Mouse (Mus musculus) left cerebral cortex, postnatal 36 days (tissue): ENCODE results near the gene Grhpr. TPM values are rescaled to one million over a fixed set of nuclear protein-coding genes. Genes with fewer than 3 reads are reported as not detected.
"Not testable (repeated sequence)": the region's sequence is repeated elsewhere in the genome, so short reads cannot be mapped to it uniquely, and the experiment has no call there.

Source experiments
- DNase-seq, 2 experiments: peaks; one replicate each; pipeline ENCODE4 v3.0.0; 2021 to 2022; ENCODE audit warnings: low spot score in 2 of 2, mixed read lengths in 1 of 2
- intact Hi-C: fragments of 180-260 bp; cut with DNase I; formaldehyde crosslinking; loops from one replicate; pipeline ENCODE4 v1.15.1; 2025
- total RNA-seq, 2 experiments: library from RNA; stranded (reverse); gene quantifications; 2 replicates each; pipeline ENCODE4 v1.2.3; 2021

Grhpr gene
- 10 to 100 TPM; 23.5 to 31.0 TPM for total RNA-seq

DNA sequence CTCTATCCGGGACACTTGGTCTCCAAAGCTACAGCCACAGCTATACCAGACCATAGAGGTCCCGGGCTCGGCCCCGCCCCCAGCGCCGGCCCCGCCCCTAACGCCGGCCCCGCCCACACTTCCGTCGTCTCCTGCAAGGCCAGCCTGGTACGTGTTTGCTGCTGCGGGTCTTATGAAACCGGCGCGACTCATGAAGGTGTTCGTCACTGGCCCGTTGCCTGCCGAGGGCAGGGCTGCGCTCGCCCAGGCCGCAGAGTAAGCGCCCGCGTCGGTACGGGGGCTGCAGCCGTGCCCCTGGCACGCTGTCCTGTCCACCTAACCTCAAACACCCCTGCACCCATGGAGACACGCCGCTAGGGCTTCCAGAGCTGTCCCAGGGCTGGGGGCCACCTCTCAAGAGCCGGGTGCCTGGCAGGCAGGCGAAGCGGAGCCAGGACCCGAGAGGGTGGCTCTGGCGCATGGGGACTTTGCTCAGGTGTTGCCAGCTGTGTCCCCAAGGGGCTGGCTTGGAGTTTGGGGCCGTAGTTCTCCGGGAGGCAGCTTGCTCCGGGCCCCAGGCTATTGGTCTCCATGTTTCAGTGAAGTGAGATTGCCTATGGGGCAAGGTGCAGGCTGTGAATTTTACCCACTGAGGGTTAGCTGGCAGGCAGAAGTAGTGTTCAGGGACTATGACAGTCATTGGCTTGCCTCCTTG, at the start of gene Grhpr:
TSS of gene Grhpr (plus strand) at position 116 of the 694 bp plus-strand sequence.
- DNase-seq, result peak; percentile 72 to 77
- intact Hi-C loops, result no loop called here

DNA sequence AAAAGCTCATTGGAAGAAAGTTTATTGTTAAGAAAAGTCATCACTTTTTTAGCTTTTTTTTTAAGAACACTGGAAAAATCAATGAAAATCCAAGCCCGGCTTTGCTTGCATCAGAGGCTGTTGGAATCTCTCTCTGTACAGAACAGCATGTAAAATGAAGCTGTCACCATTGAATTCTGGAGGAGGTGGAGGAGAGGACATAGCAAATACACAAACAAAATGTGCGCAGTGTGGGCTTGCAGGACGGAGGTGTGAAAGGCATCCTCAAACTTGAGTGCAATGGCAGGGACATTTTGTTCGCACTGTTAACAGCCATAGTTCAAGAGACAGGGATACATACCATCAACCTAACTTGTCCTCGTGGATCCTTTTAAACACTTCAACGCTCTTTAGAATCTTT, 49.5 kb upstream of the Grhpr start:
- peak in 1 of 2 experiments; percentile 9 for DNase-seq
- intact Hi-C loops, result no loop called here

DNA sequence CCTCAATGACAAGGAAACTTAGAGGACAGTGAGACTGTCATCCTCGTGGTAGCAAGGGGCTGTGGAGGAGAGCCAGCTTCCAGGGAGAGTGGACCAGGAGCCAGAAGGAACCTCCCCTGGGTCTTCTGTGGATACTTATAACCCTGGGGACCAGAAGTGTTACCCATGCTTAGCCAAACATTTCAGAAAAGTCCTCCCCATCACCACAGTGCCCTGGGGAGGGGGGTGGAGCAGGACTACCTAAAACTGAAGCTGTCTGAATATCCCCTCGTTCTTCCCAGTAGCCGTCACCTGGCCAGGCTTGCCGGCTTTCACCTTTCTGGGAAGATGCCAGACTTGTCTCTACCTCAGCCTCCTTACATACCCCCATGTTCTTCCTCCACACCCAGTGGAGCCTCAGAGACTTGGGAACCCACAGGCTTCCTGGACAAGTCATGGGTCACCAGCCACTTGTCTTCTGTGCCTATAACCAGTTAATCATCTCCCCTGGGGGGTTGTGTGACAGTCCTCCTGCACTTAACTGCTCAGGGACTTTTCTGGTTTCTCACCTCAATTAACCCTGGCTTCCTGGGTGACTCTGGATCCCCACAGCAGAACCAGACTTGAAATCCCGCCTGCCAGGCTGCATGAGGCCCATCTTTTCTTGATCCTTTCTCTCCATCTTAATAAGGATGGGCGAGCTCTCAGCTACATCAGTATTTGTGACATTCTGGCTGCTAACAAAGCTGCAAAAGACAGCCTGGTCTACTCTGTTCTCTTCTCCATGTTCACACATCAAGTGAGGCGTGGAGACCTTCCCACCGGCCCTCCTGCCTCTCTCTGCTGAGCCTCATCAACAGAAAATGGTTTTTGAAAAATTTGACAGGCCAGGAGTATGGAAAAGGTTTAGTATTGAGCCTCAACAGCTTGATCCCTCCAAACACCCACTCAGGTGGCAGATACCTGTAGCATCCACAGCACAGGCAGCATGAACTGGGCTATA, 42.5 kb upstream of the Grhpr start:
- no peak for DNase-seq
- intact Hi-C loops, result no loop called here

DNA sequence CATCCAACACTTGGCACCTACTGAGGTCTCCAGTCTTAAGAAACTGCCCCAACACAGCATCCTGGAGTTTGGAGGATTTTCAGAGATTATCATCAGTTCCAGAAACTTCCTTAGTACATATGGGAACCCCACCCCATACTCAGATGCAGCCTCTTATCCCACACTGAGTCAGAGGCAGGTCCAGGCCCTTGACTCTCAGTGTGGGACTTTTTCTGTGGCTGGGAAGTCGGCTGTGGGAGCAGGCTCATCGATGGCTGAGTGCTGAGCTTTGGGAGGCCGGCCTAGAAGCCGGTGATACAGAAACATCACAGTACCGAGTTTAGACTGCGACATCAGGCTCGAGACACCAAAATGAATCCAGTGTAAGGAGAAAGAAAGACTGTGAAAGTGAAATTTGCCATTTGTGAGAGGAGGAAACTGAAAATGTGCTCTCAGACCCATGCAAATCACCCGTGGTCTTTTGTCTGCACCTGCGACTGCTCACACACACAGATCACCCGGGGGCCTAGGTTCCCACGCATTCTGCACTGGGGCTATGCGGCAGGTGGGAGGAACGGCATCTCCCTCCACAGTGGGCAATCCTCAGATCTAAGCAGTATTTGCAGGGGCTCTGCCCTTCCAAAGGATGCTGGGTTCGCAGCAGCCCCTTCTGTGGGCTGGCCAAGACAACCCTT, 41.5 kb upstream of the Grhpr start:
- DNase-seq, result no peak
- intact Hi-C loops, result no loop called here

DNA sequence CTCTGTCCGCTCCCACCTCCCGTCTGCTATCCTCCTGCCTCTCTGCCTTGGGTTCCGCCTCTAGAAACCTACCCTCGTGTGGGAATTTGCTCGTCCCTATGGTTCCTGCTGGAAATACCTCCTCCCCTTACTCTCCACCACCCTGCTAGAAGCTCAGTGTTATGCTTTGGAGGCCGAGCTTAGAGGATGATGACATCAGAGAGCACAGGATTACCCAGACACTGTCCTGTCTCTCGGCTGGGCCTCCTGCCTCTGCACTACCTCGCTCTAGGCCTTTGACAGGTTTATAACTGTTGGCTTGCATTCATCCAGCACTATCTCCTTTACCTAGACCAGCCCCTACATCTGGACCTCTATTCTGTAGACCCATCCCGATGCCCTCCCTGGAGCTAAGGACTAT, 40.9 kb upstream of the Grhpr start:
- DNase-seq, result no peak
- intact Hi-C loops, result no loop called here

DNA sequence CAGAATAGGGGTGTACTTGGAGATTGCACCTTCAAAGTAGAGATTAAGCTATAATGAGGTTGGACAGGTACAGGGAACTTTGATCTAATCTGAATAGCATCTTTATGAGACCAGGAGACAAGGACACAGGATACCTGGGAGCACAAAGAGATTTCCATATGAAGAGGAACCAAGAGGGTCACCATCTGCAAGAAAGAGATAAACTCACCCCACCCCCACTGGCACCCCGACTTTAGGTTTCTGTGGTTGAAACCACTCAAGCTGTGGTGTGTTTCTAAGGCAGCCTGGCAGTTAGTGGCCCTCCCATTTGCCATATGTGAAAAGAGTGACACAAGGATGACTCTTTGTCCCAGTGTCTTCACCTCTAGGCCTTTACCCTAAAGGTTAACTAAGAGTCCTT, 39.0 kb upstream of the Grhpr start:
- DNase-seq, result no peak
- intact Hi-C loops, result no loop called here

DNA sequence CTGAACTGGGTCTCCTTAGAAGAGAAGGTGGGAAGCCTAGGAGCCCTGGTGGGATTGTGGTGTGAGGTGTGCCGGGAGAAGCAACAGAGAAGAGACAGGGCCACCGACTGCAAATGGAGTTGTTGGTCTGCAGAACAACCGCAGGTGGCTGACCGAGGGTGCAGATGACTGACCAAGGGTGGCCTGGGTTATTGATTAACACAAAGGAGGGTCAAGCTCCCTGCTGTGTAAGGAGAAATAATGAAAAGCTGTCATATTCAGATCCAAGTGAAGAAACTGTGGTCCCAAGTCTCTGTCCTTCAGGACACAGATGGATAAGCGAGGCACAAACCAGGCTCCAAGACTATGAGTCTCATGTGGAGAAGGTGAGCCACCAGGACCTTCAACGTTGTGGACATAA, 37.7 kb upstream of the Grhpr start:
- no peak for DNase-seq
- intact Hi-C loops, result no loop called here

DNA sequence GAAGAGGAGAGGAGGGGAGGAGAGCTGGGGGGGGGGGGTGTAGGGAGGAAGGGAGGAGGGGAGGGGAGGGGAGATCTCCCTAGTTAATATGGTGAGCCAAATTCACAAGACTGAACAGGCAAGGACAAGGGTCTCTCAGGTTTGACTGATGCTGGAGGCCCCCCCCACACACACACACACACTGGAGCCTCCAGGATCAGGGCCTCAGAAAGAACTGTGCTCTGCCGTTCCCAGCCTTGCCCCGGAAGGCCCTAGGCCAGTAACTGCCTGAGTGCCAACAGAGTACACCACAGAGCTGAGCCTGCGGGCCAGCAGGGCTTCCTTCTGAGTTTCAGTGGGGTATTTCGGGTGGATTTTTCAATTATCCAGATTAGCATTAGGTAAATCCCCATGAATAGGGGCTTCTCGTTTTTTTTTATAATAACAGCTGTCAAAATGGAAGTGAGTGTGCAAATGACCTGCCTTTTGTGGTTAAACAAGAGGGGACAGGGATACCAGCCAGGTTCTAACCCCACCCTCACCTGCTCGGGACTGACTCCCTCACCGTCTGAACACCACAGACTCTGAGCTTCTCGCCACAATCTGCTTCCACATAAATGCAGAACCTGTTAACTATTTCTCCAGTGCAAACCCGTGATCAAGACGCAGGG, 36.6 kb upstream of the Grhpr start:
- intact Hi-C loops, result no loop called here

DNA sequence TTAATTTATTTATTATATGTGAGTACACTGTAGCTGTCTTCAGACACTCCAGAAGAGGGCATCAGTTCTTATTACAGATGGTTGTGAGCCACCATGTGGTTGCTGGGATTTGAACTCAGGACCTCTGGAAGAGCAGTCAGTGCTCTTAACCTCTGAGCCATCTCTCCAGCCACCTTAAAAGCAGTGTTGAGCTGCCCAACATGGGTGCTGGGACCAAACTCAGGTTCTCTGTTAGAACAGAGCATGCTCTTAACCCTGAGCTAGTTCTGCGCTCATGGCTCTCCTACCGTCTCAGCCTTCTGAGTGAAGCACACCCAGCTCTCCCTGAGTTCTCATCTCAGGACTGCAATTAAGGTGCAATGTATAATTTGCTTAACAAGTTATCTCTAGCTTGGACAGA, 35.1 kb upstream of the Grhpr start:
- intact Hi-C loops, DNase-seq: not testable (repeated sequence)

More for the DNA sequence above, 36.6 kb upstream of the Grhpr start:
- no peak for DNase-seq

DNA sequence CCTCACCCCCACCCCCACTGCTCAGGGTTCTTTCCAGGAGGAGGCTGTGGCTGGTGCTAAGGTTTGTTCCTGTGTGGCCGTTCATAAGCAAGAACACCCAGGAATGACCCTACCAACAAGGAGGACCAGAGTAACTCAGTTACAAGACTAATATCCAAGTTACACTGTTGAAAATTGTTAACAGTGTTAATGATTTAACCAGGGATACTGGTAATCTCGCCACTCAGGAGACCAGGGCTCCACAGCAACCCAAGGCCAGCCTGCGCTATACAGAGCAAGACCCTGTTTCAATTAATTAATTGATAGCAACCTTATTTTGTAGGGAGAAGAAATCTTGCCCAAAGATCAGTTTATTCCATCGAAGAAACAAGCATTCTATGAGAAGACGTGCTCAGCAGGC, 33.7 kb upstream of the Grhpr start:
- no peak for DNase-seq
- intact Hi-C loops, result no loop called here

DNA sequence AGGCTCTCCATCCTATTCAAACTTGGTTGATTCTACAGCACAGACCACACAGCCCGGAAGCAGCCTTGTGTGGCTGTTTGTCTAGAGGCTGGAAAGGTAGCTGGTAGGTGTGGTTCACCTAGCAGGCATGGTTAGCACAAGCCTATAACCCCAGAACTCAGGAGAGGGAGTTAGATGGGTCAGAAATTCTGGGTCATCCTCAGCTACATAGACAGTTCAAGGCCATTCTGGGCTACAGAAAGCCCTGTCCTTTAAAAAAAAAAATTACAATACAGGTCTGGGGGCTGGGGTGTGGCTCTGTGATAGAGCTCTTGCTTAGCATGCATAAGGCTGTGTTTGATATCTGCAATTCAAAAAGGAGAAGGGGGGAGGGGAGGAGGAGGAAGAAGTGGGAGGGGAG, 32.9 kb upstream of the Grhpr start:
- DNase-seq, result no peak
- intact Hi-C loops, result no loop called here

DNA sequence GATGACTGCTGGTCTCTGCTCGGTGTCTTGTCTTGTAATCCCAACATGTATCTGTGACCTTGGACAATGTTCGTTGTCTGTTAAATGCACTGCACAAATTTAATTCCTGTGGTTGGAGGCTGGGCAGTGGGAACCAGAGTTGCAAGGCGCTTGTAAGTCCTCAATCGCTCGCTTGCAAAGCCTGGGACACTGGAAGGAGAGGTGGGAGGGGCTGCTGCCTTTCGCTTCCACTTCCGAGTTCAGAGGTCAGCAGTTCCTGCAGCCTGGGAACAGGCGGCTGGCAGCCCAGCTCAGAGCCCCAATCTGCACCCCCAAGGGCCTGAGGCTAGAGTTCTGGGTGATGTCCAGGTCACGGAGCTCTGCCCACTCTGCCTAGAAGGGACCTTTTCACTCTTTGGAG, 28.2 kb upstream of the Grhpr start:
- intact Hi-C loops, result no loop called here
- no peak for DNase-seq

DNA sequence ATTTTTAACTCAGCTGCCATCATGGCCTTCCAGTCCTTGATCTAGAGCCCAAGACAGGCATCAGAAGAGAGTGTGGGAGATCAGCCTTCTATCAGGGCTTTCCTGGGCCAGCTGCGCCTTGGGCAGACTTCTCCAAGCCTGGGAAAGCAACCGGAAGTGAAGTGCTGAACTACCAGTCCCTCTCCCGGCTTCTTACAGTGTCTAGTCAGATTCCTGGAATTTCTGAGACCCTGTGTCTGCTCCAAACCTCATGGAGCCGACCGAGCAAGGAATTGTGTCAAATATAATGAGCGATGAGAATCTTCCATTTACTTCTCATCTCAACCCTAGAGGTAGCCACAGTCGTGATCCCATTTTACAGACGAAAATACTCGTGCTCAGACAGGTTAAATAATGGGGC, 22.4 kb upstream of the Grhpr start:
- no peak for DNase-seq
- intact Hi-C loops, result no loop called here

DNA sequence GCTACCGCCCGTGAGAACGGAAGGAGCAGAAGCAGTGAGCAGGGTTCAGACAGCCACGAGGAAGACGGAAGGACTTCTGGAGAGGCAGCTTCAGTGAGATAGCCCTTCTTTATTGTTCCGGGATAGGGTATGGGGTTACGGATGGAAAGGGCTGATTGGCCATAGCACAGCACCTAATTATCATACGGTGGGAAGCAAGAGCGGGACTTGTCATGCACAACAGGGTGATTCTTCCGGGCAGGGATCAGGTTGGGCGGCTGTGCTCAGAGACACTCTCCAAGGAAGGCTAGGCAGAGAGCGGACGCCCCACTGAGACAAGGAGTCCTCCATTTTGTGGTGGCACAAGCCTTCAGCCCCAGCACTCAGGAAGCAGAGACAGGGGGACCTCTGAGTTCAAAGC, 22.0 kb upstream of the Grhpr start:
- no peak for DNase-seq
- intact Hi-C loops, result no loop called here

DNA sequence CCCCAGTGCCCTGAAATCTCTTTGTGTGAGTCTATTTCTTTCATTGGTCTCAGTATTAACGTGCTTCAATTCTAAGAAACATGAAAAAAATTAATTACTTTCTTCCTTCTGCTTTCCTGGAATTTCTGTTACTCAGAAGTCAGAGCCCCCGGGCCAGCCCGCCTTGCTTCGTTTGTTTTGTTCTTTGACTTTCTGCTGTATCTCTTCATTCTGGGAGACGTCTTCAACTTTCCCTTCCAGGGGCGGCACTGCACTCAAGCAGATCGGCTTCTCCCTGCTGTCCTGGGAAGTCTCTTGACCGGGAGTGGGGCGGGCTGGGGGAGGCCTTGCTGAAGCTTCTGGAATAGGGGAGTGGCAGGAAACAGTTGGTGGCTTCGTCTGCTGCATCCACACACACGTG, 18.0 kb upstream of the Grhpr start:
- intact Hi-C loops, result no loop called here
- DNase-seq, result no peak

DNA sequence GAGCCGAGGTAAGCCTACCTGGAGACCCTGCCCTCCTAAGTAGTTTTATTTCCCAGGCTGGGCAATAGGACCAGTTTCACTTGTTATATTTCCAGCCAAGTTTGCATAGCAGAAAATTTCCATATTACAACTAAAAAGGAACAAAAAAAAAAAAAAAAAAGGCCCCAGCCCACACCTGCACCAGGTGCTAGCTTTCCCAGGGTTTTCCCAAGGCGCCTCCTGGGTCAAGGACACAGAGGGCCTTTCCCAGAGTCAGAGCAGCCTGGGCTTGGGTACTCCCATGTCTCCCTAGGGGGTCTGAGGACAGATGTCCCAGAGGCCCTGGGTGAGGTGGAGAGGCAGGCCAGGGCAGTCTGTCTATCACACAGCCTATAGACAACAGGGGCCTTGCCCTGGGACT, 16.0 kb upstream of the Grhpr start:
- DNase-seq, result no peak
- intact Hi-C loops, result no loop called here

DNA sequence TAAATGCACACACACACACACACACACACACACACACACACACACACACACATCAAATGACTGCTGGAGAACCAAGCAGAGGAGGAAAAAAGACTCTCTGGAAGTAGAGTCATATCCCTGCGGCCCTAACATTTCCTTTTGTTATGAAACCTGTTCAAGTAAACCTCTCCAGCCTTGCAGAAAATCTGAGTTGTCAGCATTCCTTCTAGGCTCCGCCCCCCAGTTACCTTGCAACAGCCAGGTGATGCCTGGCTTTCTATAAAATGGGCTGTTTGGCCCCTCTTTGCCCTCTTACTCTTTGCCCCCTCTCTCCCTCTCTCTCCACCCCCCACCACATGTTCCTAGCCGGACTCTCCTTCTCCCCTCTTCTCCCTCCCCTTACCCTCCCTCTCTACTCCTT, 15.5 kb upstream of the Grhpr start:
- intact Hi-C loops, result no loop called here
- no peak for DNase-seq

DNA sequence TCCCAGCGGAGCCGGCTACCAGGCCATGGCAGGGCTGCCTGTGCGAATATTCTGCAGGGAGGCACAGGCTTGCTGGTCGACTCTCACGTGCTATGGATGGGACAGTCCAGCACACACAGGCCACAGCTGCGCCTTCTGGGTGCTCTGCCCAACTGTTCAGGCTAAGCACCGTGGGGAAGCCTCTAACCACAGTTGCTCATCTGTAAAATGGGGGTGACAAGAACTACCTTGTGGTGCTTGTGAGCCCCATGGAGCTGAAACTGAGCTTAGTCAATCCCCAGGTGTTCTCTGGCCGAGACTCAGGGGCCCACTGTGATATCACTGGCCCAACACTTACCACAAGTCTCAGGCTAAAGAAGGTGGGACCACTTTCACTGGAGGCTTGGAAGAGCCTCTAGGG, 13.8 kb upstream of the Grhpr start:
- intact Hi-C loops, result no loop called here
- DNase-seq, result no peak

DNA sequence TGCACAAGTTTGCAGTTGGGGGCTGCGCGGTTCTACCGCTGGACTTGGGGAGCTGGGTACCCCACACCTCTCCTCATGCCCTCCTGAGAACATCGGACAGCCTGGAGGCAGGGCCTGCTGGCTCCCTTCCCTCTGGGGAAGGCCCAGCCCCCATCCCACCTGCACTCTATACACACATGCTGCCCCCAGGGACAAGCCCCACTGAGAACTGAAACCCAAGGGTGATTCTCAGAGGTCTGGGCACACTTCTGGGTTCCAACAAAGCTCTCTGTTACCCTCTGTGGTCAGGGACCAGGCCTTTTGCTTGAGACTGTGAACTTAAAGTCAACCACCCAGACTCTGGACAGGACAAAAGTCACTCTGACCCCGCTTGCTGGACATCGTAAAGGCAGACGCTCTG, 11.1 kb upstream of the Grhpr start:
- intact Hi-C loops, result no loop called here
- DNase-seq, result no peak

DNA sequence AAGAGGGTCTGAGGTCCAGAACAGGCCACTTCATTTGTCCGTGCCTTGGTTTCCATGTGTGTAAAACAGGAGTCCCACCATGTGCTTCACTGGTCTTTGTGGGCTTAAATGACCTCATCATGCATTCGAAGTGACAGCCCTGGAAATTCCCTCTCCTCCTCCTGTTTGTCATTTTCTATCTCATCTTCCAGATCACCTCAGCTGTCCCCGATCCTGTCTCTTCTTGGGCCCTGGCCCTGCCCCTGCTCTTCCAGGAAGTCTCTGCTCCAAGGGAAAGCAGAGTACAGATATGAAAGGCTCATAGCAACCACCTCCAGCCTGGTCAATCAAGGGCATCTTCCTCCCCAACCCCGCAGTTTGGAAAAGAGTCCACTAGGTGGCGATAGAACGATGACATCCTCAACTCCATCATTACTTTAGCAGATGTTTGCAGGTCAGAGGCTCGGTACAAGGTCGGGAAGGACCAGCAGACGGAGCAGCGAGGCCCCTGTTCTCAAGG, 10.5 kb upstream of the Grhpr start:
- no peak for DNase-seq
- intact Hi-C loops, result no loop called here
